Mouse (Mus musculus) C2C12 (cell line): ENCODE results near the gene Nol10.

Experiments
- CTCF ChIP-seq: IDR thresholded peaks from one replicate; pipeline ENCODE4 v1.5.1; 2011; ENCODE audit not compliant: control insufficient read depth, insufficient read depth, insufficient read length
- MAX ChIP-seq: IDR thresholded peaks from one replicate; pipeline ENCODE4 v1.6.1; 2011; ENCODE audit warnings: mild to moderate bottlenecking, control low read depth

GRCm38 (mm10) chr12:17473128-17473527 is 124.9 kb downstream of the Nol10 start:
- TF ChIP-seq MAX (no peak), CTCF (no peak)
